Mouse (Mus musculus): ENCODE data around the gene Mrps16.

Mrps16 gene

GRCm38 (mm10) chr14:20363230-20363629, 30.2 kb downstream of the Mrps16 start:
- no peak for DNase-seq

GRCm38 (mm10) chr14:20347991-20348541, 45.4 kb downstream of the Mrps16 start, which contains the start of the genes Ecd and Fam149b:
Gene Ecd (minus strand): TSS chr14:20348121.
Gene Fam149b (plus strand): TSS chr14:20348162.
- DNase-seq, result peak; percentile 95

DNA sequence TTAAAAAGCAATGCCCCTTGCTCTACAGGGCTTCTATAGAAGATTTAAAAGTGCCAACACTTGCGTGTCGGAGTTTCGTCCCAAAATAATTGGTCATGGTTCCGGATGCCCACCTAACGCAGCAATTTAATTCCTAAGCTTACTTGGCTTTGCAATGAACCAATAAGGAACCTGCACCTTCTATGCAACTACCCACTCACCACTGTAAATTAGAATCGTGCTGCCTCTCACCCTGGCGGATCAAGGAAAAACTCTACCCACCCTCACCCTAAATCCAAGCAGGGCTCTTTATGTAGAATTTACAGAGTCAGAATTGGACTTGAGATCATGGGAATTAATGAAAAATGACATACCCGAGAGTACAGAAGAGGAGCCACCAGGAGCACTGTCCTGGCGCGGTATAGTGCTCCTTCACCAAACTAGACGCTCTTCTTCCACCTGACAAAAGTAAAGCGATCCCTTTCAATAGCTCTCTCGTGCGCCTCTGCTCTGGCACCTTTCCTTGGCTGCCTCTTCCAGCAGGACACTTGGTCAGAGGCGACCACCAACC, 45.9 kb downstream of the Mrps16 start:
- DNase-seq, result no peak

DNA sequence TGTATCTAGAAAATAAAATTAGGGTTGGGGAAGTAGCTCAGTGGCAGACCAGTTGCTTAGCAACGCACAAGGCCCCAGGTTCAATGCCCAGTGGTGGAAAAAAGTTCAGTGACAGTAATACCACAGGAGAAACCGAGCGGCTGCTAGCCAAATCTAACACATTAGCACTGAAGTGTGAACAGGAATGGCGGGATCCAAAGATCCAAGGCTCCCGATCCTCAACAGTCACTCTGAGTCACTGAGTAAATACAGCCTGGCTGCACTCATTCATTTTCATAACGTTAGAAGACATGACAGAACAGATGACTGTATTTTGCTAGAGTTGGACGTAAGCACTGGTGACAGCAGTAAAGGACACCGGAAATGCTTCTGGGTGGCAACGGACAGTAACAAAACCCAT, 47.5 kb downstream of the Mrps16 start:
- no peak for DNase-seq

GRCm38 (mm10) chr14:20340866-20341265, 52.6 kb downstream of the Mrps16 start:
- DNase-seq, result no peak

DNA sequence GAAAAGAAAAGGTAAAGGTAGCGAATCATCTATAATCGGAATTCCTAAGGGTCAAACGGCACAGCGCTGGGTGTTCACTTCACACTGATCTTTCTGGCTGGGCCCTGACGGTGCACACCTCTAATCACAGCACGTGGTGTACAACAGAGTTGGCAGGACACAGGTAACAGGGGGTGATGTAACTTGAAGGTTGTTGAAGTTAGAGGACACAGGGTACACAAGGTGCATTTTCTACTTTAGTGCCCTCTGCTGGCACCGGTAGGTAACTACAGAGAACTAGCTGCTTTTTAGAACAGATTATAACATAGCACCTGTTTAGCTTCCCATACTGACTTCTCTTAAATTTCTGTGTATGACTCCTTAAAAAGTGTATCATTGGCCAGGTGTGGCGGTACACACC, 53.3 kb downstream of the Mrps16 start:
- no peak for DNase-seq

- no peak for DNase-seq
Observed at GRCm38 (mm10) chr14:20339415-20339814, 54.0 kb downstream of the Mrps16 start.
